Mouse (Mus musculus) midbrain, embryonic 11.5 days (tissue): ENCODE measurements at regions not wholly inside any gene's neighbourhood (a gene's known extent, or its start where the extent isn't known, plus 50 kb on each side); places are given as distances from the start of the nearest gene placed in this dataset.

Source experiments
- ATAC-seq: fragments of 200-750 bp; cut with Nextera tagmentation; 2 replicates; pipeline ENCODE4 v1.8.0; 2017; ENCODE audit warnings: moderate TSS enrichment, moderate library complexity; ENCODE audit not compliant: low FRiP score
- DNase-seq: peaks from one replicate; pipeline ENCODE4 v3.0.0; 2015; ENCODE audit warnings: low spot score; ENCODE audit errors: missing footprints
- H3K27ac ChIP-seq: fragments of 300-500 bp; sonication (generic); 2 replicates; pipeline ENCODE4 v1.5.1; 2014; ENCODE audit warnings: low read depth, low read length
- H3K27me3 ChIP-seq: fragments of 300-500 bp; sonication (generic); 2 replicates; pipeline ENCODE4 v1.6.1; 2014; ENCODE audit warnings: mild to moderate bottlenecking, low read length, moderate library complexity, mixed read lengths; ENCODE audit not compliant: control insufficient read depth, insufficient read depth
- H3K36me3 ChIP-seq: fragments of 300-500 bp; sonication (generic); 2 replicates; pipeline ENCODE4 v1.6.1; 2014; ENCODE audit warnings: mild to moderate bottlenecking, low read length, moderate library complexity, mixed read lengths; ENCODE audit not compliant: control insufficient read depth, insufficient read depth
- H3K4me1 ChIP-seq: fragments of 300-500 bp; sonication (generic); 2 replicates; pipeline ENCODE4 v1.6.1; 2014; ENCODE audit warnings: low read length; ENCODE audit not compliant: control insufficient read depth, insufficient read depth
- H3K4me2 ChIP-seq: fragments of 300-500 bp; sonication (generic); 2 replicates; pipeline ENCODE4 v1.6.1; 2014; ENCODE audit warnings: mild to moderate bottlenecking, moderate library complexity
- H3K4me3 ChIP-seq: fragments of 300-500 bp; sonication (generic); 2 replicates; pipeline ENCODE4 v1.5.1; 2014; ENCODE audit warnings: low read depth, low read length
- H3K9ac ChIP-seq: fragments of 300-500 bp; sonication (generic); 2 replicates; pipeline ENCODE4 v1.6.1; 2014; ENCODE audit warnings: low read length
- H3K9me3 ChIP-seq: fragments of 300-500 bp; sonication (generic); 2 replicates; pipeline ENCODE4 v1.6.1; 2016; ENCODE audit warnings: low read length; ENCODE audit not compliant: control insufficient read depth
- WGBS: fragments of 180-500 bp; shearing (Covaris S2); extraction: QIAGEN DNeasy Blood & Tissue Kit; methylation state at CpG from one replicate; pipeline ENCODE4 v1.1.7; 2014; 5-methylcytosine and 5-hydroxymethylcytosine counted together

DNA sequence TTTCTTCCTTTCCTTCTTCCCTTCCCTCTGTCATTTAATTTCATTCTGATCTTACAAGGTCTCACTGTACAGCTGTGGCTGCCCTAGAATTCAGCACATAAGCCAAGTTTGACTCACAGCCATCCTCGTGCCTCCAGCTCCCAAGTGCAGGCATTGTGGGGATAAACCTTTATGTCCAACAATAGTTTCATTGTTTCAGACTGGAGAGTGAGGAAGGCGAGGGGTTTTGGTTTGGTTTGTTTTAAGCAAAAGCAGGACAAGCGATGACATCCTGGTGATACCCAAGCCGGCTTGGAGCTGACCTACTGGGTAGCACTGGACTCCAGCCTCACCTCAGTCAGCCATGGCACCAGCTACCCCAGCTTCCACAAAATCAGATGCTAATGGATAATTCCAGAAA lies 1603.5 kb upstream of the Gulo start:
- Histone ChIP-seq H3K4me2 (no peak overlapping the region), H3K4me1 (peaks cover 11% of the 10 kb centered on the region; the same call in 1 of the 2 replicates), H3K9ac (no peak overlapping the region), H3K4me3 (no peak overlapping the region), H3K27ac (no peak overlapping the region), H3K9me3 (no peaks in the 10 kb centered on the region), H3K27me3 (peaks cover 2% of the 10 kb centered on the region), H3K36me3 (no peaks in the 10 kb centered on the region)
- ATAC-seq, result no peak
- no peak for DNase-seq
- WGBS, result 40% methylated on average over 4 of the region's 4 CpGs

GRCm38 (mm10) chr14:67608262-67608661 lies 1599.3 kb upstream of the Gulo start:
- peak overlapping the region; percentile 11; the same call in 1 of the 2 replicates for H3K9ac ChIP-seq
- DNase-seq, result peak; percentile 88
- H3K27me3 ChIP-seq, result no peaks in the 10 kb centered on the region; the same call in 1 of the 2 replicates

DNA sequence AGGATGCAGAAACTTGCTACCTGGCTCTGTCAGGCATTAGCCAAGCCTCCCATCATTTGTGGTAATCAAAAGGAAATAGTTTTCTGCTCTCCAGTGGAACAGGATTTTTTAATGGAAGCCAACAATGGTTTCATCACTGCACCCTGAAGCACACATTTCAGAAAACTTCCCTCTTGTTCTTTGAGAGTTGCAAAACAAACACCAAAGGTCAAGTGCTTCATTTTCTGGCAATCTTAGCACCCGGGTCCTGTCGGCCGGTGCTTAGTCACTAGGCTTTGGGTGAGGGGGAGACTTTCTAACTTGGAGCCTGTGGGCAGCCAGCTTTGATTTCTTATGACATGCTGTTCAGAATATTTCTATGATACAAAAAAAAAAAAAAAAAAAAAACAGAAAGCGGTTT lies 1594.0 kb upstream of the Gulo start:
- Histone ChIP-seq H3K9ac (no peak overlapping the region), H3K27me3 (no peaks in the 10 kb centered on the region), H3K4me2 (no peak overlapping the region), H3K9me3 (no peaks in the 10 kb centered on the region), H3K4me1 (0 out of 2 replicates have a peak, but pooled peaks cover under 1% of the 10 kb centered on the region), H3K36me3 (no peaks in the 10 kb centered on the region), H3K27ac (no peak overlapping the region), H3K4me3 (no peak overlapping the region)
- WGBS, result 69% methylated on average over 4 of the region's 4 CpGs
- DNase-seq, result no peak
- ATAC-seq, result no peak

More at GRCm38 (mm10) chr14:67608262-67608661, 1599.3 kb upstream of the Gulo start:
- Histone ChIP-seq H3K27ac (no peak overlapping the region), H3K4me3 (no peak overlapping the region), H3K9me3 (no peaks in the 10 kb centered on the region), H3K36me3 (no peaks in the 10 kb centered on the region), H3K4me2 (peak overlapping the region; percentile 35), H3K4me1 (peaks cover 11% of the 10 kb centered on the region; the same call in 1 of the 2 replicates)
- WGBS, result 21% methylated on average over 20 of the region's 20 CpGs
- peak; percentile 44; the same call in 1 of the 2 replicates for ATAC-seq

DNA sequence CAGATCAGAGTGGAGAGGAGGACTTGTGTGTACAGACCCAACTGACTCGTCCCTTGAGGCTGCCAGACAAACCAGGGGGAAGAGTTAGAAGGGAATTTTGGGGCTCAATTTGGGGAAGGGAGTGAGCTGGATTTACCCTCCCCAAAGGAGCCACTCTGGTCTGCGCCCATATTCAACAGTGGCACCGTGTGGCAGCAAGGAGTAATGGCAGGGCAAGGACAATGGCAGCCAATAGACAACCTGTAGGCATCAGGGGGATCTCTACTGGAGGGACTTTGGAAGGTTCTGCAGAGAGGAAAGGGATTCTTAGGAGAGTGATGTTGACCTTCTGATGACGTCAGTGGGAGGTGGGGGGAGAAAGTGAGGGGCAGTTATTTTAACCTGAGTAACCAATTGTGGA lies 1590.7 kb upstream of the Gulo start:
- Histone ChIP-seq H3K27ac (no peak overlapping the region), H3K36me3 (no peaks in the 10 kb centered on the region), H3K4me3 (no peak overlapping the region), H3K4me1 (no peaks in the 10 kb centered on the region), H3K4me2 (no peak overlapping the region), H3K27me3 (no peaks in the 10 kb centered on the region), H3K9ac (no peak overlapping the region), H3K9me3 (no peaks in the 10 kb centered on the region)
- ATAC-seq (no peak), DNase-seq (no peak)
- 23% methylated on average over 4 of the region's 4 CpGs for WGBS

DNA sequence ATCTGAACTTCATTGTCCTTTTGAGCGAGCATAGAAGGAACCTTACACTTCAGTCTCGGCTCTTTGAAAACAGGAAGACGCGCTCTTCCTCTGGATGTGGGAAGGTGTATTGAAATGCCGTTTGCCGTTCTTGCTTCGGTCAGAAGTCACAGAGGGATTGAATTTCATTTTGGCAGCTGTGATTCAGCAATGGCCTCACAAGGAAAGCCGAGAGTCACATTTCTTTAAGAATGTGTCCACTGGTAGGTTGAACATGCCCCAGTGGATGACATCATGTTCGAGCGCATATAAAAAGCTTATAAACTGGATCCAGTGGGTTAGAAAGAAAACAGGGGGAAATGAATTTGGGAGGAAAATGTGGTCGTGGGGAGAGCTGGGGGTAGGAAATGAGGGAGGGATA lies 1579.6 kb upstream of the Gulo start:
- H3K9me3 ChIP-seq, result no peaks in the 10 kb centered on the region
- no peak for ATAC-seq
- no peak overlapping the region for H3K4me2 ChIP-seq
- peak; percentile 44 for DNase-seq
- no peaks in the 10 kb centered on the region for H3K4me1 ChIP-seq
- H3K4me3 ChIP-seq, result no peak overlapping the region
- no peak overlapping the region for H3K27ac ChIP-seq
- H3K36me3 ChIP-seq, result no peaks in the 10 kb centered on the region
- H3K27me3 ChIP-seq, result no peaks in the 10 kb centered on the region
- H3K9ac ChIP-seq, result no peak overlapping the region
- 89% methylated on average over 11 of the region's 11 CpGs for WGBS

DNA sequence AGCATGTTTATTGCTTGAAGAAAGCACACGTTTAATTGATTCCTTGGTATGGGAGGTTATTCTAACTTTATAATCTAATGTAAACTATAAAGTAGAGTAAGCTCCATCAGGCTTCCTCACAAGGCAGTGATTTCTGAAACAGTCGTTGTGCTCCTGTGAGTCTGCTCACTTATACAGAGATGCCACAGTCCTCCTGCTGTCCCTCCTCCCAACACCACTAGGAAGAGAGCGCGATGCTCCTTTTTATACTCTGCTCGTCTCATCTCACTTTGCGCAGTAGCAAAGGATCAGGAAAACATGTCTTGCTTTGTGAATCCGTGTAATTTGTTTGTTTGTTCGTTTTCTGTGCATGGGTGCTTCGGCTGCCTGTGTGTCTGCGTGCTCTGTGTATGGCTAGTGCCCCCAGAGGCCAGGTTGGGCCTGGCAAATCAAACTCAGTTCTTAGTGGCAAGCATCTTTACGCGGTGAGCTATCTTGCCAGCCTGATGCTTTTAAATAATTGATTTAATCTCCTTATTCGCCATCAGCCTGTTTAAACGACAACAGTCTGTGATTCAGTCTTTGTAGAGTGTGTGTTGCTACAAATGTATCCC lies 1575.5 kb upstream of the Gulo start:
- Histone ChIP-seq H3K36me3 (no peaks in the 10 kb centered on the region), H3K9me3 (no peaks in the 10 kb centered on the region), H3K27ac (no peak overlapping the region), H3K4me1 (no peaks in the 10 kb centered on the region), H3K27me3 (no peaks in the 10 kb centered on the region), H3K4me3 (no peak overlapping the region), H3K9ac (no peak overlapping the region), H3K4me2 (no peak overlapping the region)
- ATAC-seq (no peak), DNase-seq (peak; percentile 82)
- 56% methylated on average over 14 of the region's 14 CpGs for WGBS

GRCm38 (mm10) chr14:67582201-67582782 lies 1573.3 kb upstream of the Gulo start:
- H3K4me3 ChIP-seq, result no peak overlapping the region
- peak; percentile 51 for DNase-seq
- H3K36me3 ChIP-seq, result no peaks in the 10 kb centered on the region
- no peaks in the 10 kb centered on the region for H3K4me1 ChIP-seq
- H3K4me2 ChIP-seq, result no peak overlapping the region
- WGBS, result 76% methylated on average over 8 of the region's 8 CpGs
- no peaks in the 10 kb centered on the region for H3K27me3 ChIP-seq
- no peak overlapping the region for H3K9ac ChIP-seq
- no peaks in the 10 kb centered on the region for H3K9me3 ChIP-seq
- H3K27ac ChIP-seq, result no peak overlapping the region
- ATAC-seq, result no peak

DNA sequence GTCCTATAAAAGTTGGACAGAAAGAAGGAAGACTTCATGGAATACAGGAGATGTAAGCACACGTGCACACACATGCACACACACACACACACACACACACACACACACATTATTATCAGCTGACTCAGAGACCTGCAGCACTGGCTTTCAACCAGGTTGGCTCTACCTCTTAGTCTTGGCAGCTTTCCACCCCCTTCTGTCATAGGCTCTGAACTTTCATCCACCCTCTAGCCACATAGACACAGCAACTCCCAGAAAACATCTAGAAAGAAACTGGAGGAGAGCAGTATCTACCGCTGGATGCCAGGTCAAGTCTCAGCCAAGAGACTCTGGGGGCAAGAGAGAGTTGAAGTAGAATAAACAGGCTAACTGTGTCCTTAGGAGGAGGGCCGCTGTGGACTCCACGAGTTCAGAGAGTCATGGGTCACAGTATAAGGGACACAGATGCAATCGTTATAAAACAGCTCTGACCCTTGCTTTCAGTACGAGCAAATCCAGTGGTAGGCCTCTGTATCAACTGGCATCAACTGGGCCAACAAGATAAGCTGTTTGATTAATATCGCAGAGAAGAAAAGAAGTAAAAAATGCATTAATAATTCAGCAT lies 1565.4 kb upstream of the Gulo start:
- Histone ChIP-seq H3K9me3 (no peaks in the 10 kb centered on the region), H3K9ac (no peak overlapping the region), H3K27ac (no peak overlapping the region), H3K4me3 (no peak overlapping the region), H3K4me1 (peaks cover 1% of the 10 kb centered on the region), H3K27me3 (no peaks in the 10 kb centered on the region), H3K4me2 (no peak overlapping the region), H3K36me3 (no peaks in the 10 kb centered on the region)
- DNase-seq (peak; percentile 51), ATAC-seq (no peak)
- WGBS, result 84% methylated on average over 7 of the region's 7 CpGs

DNA sequence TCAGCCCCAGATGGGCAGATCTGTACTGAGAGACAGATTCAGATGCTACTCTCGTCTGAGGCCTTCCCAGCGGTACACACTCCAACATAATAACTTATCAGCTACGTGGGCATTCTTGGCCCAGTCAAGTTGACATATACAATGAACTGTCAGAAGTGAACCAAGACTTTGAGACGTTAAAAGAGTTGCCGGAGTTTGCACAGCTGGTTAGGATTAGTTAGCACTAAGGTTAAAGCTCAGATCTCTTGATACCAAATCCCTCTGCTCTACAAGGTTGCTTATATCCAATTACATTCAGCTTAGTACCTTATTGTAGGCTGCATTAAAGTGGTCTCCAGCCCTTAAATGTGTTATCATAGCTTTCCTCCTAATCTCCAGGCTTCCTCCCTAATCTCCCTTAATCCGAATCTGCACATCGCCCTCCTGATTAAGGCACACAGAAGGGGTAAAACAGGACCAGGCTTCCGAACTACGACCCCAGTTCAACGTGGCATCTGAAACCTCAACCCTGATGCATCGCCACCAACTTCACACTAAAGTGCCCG lies 1564.5 kb upstream of the Gulo start:
- Histone ChIP-seq H3K4me2 (no peak overlapping the region), H3K4me3 (no peak overlapping the region), H3K27ac (no peak overlapping the region), H3K27me3 (no peaks in the 10 kb centered on the region), H3K9ac (no peak overlapping the region), H3K9me3 (no peaks in the 10 kb centered on the region), H3K4me1 (peaks cover 6% of the 10 kb centered on the region), H3K36me3 (no peaks in the 10 kb centered on the region)
- ATAC-seq, result no peak
- peak; percentile 56 for DNase-seq
- WGBS, result 44% methylated on average over 12 of the region's 12 CpGs
